Mouse (Mus musculus): ENCODE data around the gene Tyms.

DNA sequence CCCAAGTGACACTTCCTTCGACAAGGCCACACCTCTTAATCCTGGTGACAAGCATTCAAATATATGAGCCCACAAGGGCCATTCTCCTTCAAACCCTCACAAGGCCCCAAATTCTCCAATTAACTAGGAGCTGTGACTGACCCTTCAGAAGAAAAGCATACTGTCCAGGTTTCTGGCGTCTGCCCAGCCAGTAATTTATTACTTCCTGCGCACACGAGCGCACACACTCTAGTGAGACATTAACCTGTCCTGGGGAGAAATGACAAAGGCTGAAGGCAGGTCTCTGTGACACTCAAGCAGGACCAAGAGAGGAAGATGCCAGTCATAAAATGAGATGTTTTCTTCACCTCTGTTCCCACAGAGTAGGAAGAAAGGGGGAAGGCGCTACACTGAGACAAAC, 5.7 kb downstream of the Tyms start:
- TF ChIP-seq CTCF (conservative IDR thresholded peaks at IDR 0.05; ENCODE audit: insufficient read depth, insufficient read length, low read depth, low read length) (no peak), POLR2A (IDR thresholded peaks at IDR 0.05; ENCODE audit: low read depth, low read length) (no peak)
